Comparison of ENCODE assay signal across 8 mouse cellular contexts in genomic region chr2:156422631-156423030, GRCm38 (mm10). TPM values are rescaled to one million over a fixed set of nuclear protein-coding genes. Genes with fewer than 3 reads are reported as not detected.
DNase-seq lines count a peak whose midpoint lies in the region; ATAC-seq and TF ChIP-seq lines count a peak whose summit lies in the region.

No protein-coding gene starts in this region.

- no peak overlapping the region for H3K27ac ChIP-seq in left cerebral cortex, adult 2 months
- H3K27ac ChIP-seq in forebrain, embryonic 12.5 days: no peak overlapping the region
- H3K27ac ChIP-seq in intestine, embryonic 15.5 days: no peak overlapping the region
- no peak overlapping the region for H3K27ac ChIP-seq in neural tube, embryonic 12.5 days

- peak overlapping the region; percentile 29; the same call in 1 of the 2 replicates for H3K9ac ChIP-seq in forebrain, embryonic 12.5 days
- H3K9ac ChIP-seq in intestine, embryonic 15.5 days: no peak overlapping the region
- H3K9ac ChIP-seq in neural tube, embryonic 12.5 days: 0 out of 2 replicates have a peak overlapping the region, but pooled peaks have one; percentile 40

- no peak for DNase-seq in left cerebral cortex, adult 2 months (ENCODE audit: extremely low spot score in 1 of 2, low spot score in 2 of 2)
- no peak for DNase-seq in left cerebral cortex, adult 9 months (ENCODE audit: low spot score in 2 of 2)
- no peak for DNase-seq in yolk sac, embryonic 10.5 days (ENCODE audit: low spot score)
- DNase-seq in urinary bladder, postnatal 25 days (ENCODE audit: low spot score): no peak

- ATAC-seq in forebrain, embryonic 12.5 days (ENCODE audit: low FRiP score): no peak
- ATAC-seq in intestine, embryonic 15.5 days: no peak
- no peak for ATAC-seq in neural tube, embryonic 12.5 days (ENCODE audit: low FRiP score, low read depth)
- ATAC-seq in CD4-positive, CD25-positive, alpha-beta regulatory T cell, adult 4 months: no peak

- H3K9me3 ChIP-seq in forebrain, embryonic 12.5 days: no peaks in the 10 kb centered on the region
- no peaks in the 10 kb centered on the region for H3K9me3 ChIP-seq in intestine, embryonic 15.5 days
- H3K9me3 ChIP-seq in neural tube, embryonic 12.5 days: no peaks in the 10 kb centered on the region

- peaks cover 29% of the 10 kb centered on the region for H3K4me1 ChIP-seq in forebrain, embryonic 12.5 days
- peaks cover 17% of the 10 kb centered on the region for H3K4me1 ChIP-seq in intestine, embryonic 15.5 days (replicated peaks)
- H3K4me1 ChIP-seq in neural tube, embryonic 12.5 days: peaks cover 14% of the 10 kb centered on the region

- TF ChIP-seq CTCF in left cerebral cortex, adult 2 months (IDR thresholded peaks at IDR 0.05): no peak; the same call in 1 of the 2 replicates

- peaks cover 69% of the 10 kb centered on the region for H3K27me3 ChIP-seq in forebrain, embryonic 12.5 days
- H3K27me3 ChIP-seq in intestine, embryonic 15.5 days (replicated peaks): peaks cover 11% of the 10 kb centered on the region
- peaks cover 51% of the 10 kb centered on the region for H3K27me3 ChIP-seq in neural tube, embryonic 12.5 days (replicated peaks)

- no peaks in the 10 kb centered on the region for H3K36me3 ChIP-seq in forebrain, embryonic 12.5 days (replicated peaks)
- no peaks in the 10 kb centered on the region for H3K36me3 ChIP-seq in intestine, embryonic 15.5 days
- no peaks in the 10 kb centered on the region for H3K36me3 ChIP-seq in neural tube, embryonic 12.5 days

- WGBS in forebrain, embryonic 12.5 days: 24% methylated on average over 7 of the region's 8 CpGs
- WGBS in intestine, embryonic 15.5 days: 6% methylated on average over 8 of the region's 8 CpGs
- 15% methylated on average over 7 of the region's 8 CpGs for WGBS in neural tube, embryonic 12.5 days

- intact Hi-C loops in left cerebral cortex, adult 2 months (cut with DNase I): no loop called here

- peak overlapping the region; percentile 97 for H3K4me2 ChIP-seq in forebrain, embryonic 12.5 days
- peak overlapping the region; percentile 37 for H3K4me2 ChIP-seq in intestine, embryonic 15.5 days (replicated peaks)
- peak overlapping the region; percentile 96 for H3K4me2 ChIP-seq in neural tube, embryonic 12.5 days (replicated peaks)

- peak overlapping the region; percentile 80 for H3K4me3 ChIP-seq in left cerebral cortex, adult 2 months
- H3K4me3 ChIP-seq in forebrain, embryonic 12.5 days (replicated peaks): peak overlapping the region; percentile 68
- no peak overlapping the region for H3K4me3 ChIP-seq in intestine, embryonic 15.5 days (replicated peaks)
- peak overlapping the region; percentile 53 for H3K4me3 ChIP-seq in neural tube, embryonic 12.5 days

RNA-seq across cellular contexts. Expression of gene Epb41l1, which starts 1.9 kb away (rescaled TPM):
- total RNA-seq in left cerebral cortex, adult 2 months (2021): 100 to 1,000 TPM; 376 to 385 TPM
- 4.1 and 4.4 TPM in 2 replicates for polyA plus RNA-seq in forebrain, embryonic 12.5 days (2016; fragmentation: Nextera tagmentation; extraction: Ambion mirVana)
- 1.9 and 2.4 TPM in 2 replicates for polyA plus RNA-seq in intestine, embryonic 15.5 days (2015; fragmentation: Nextera tagmentation; extraction: Ambion mirVana)
- 5.0 and 5.1 TPM in 2 replicates for polyA plus RNA-seq in neural tube, embryonic 12.5 days (2016; fragmentation: Nextera tagmentation; extraction: Ambion mirVana)
- polyA plus RNA-seq in CD4-positive, CD25-positive, alpha-beta regulatory T cell, adult 4 months (2017; shearing (Covaris generic)): under 1 TPM in 1 of 2 experiments, not detected in 1; 0.24 TPM

Comparison
In these comparisons a context has a peak if more than half of its experiments do, and no peak if none do; other contexts are left out.
1. H3K4me2 ChIP-seq: peak in every context shown above with its lines; median percentile 97 in forebrain, embryonic 12.5 days; 96 in neural tube, embryonic 12.5 days; 37 in intestine, embryonic 15.5 days.